Mouse (Mus musculus) hindbrain, embryonic 11.5 days (tissue): ENCODE data around the gene Cyp2c70. TPM values are rescaled to one million over a fixed set of nuclear protein-coding genes. Genes with fewer than 3 reads are reported as not detected.

Experiments
- polyA plus RNA-seq: library from polyadenylated mRNA; unstranded; fragments of >200 nt; fragmentation: Nextera tagmentation; extraction: Ambion mirVana; gene quantifications from 2 replicates; pipeline ENCODE4 v1.2.1, GENCODE M21; 2014

The Cyp2c70 gene
- polyA plus RNA-seq, 1 experiment from 2014 or later = not detected

Other genes with a start within 250 kb of the Cyp2c70 start
- gene Cyp2c37, start 194.9 kb downstream of the Cyp2c70 start, polyA plus RNA-seq = not detected in 2 replicates
- gene Cyp2c54, start 113.5 kb downstream of the Cyp2c70 start, polyA plus RNA-seq = not detected in 2 replicates
- not detected in 2 replicates for gene Cyp2c50, start 97.6 kb downstream of the Cyp2c70 start, polyA plus RNA-seq
- 94.6 and 106 TPM in 2 replicates for gene Pdlim1, start 84.5 kb upstream of the Cyp2c70 start, polyA plus RNA-seq